Comparison of ENCODE assay signal across 29 mouse cellular contexts in the genomic region with DNA sequence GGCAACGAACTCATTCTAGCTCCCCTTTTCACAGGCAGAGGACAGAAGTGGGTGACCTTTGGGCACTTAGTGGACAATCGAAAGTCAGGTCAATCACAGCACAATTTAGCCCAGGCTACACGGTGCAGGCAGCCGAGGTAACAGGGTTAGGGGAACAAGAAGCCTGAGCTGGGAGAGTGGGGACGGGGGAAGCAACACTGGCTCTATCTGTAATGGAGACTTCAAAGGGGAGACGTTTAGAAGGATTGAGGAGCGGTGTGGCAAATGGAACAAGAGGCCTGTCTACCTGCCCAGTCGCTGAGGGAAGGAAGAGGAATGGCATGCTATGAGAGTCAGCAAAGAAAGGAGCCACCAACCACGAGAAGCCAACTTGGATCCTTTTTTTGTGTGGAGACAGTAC. TPM values are rescaled to one million over a fixed set of nuclear protein-coding genes. Genes with fewer than 3 reads are reported as not detected.
DNase-seq lines count a peak whose midpoint lies in the region; ATAC-seq and TF ChIP-seq lines count a peak whose summit lies in the region.
"Had no signal": no experiment of that assay in that cellular context is flagged by ENCODE, and none has a peak within 500 bp of the region (broad histone marks: within the 10 kb centered on the region; RNA-seq: fewer than 3 reads in every experiment).

No protein-coding gene starts in this region.

- H3K4me2 ChIP-seq in hindbrain, postnatal 0 days (ENCODE audit: low read depth, low read length), result no peak overlapping the region
- no peak overlapping the region for H3K4me2 ChIP-seq in hindbrain, embryonic 14.5 days (replicated peaks)
- no peak overlapping the region for H3K4me2 ChIP-seq in liver, embryonic 13.5 days
- H3K4me2 ChIP-seq in liver, embryonic 11.5 days, result no peak overlapping the region
- H3K4me2 ChIP-seq in lung, postnatal 0 days (replicated peaks; ENCODE audit: low read depth, low read length), result no peak overlapping the region
- H3K4me2 ChIP-seq: embryonic facial prominence, embryonic 15.5 days; heart, embryonic 11.5 days; midbrain, embryonic 15.5 days; neural tube, embryonic 15.5 days had no signal

- WGBS in hindbrain, postnatal 0 days, result 75% methylated on average over 9 of the region's 9 CpGs
- 72% methylated on average over 9 of the region's 9 CpGs for WGBS in hindbrain, embryonic 14.5 days
- 77% methylated on average over 9 of the region's 9 CpGs for WGBS in liver, embryonic 13.5 days (ENCODE audit: insufficient replicate concordance)
- WGBS in liver, embryonic 11.5 days, result 83% methylated on average over 9 of the region's 9 CpGs
- WGBS in olfactory bulb, adult 2 months, result 64% methylated on average over 9 of the region's 9 CpGs
- WGBS in lung, postnatal 0 days, result 83% methylated on average over 9 of the region's 9 CpGs

- ATAC-seq in frontal cortex, adult (ENCODE audit: low TSS enrichment), result peak; percentile 7; the same call in 1 of the 2 replicates
- ATAC-seq in hindbrain, postnatal 0 days, result no peak
- ATAC-seq in hindbrain, embryonic 14.5 days (ENCODE audit: low FRiP score), result no peak
- ATAC-seq in liver, embryonic 13.5 days (ENCODE audit: low read depth), result no peak
- ATAC-seq in liver, embryonic 11.5 days (replicated peaks; ENCODE audit: low FRiP score), result no peak
- ATAC-seq in lung, postnatal 0 days, result no peak
- ATAC-seq: activated CD4-positive, CD25-positive, alpha-beta regulatory T cell, adult 4 months; intestine, embryonic 16.5 days; midbrain, embryonic 15.5 days had no signal

- peak overlapping the region; percentile 15; the same call in 1 of the 2 replicates for H3K27ac ChIP-seq in hindbrain, postnatal 0 days
- no peak overlapping the region for H3K27ac ChIP-seq in hindbrain, embryonic 14.5 days
- H3K27ac ChIP-seq in liver, embryonic 13.5 days, result peak overlapping the region; percentile 37
- H3K27ac ChIP-seq in liver, embryonic 11.5 days (ENCODE audit: low read depth, low read length), result no peak overlapping the region
- H3K27ac ChIP-seq in olfactory bulb, adult 2 months (ENCODE audit: insufficient read depth, low read depth, low read length), result peak overlapping the region; percentile 78
- H3K27ac ChIP-seq in lung, postnatal 0 days (ENCODE audit: low read length), result no peak overlapping the region
- H3K27ac ChIP-seq: embryonic facial prominence, embryonic 10.5 days; embryonic facial prominence, embryonic 15.5 days; midbrain, embryonic 10.5 days; midbrain, embryonic 15.5 days; neural tube, embryonic 15.5 days had no signal

- no peaks in the 10 kb centered on the region for H3K9me3 ChIP-seq in hindbrain, postnatal 0 days (ENCODE audit: low read length)
- H3K9me3 ChIP-seq in hindbrain, embryonic 14.5 days (ENCODE audit: control insufficient read depth, low read length), result no peaks in the 10 kb centered on the region
- H3K9me3 ChIP-seq in liver, embryonic 13.5 days (replicated peaks), result no peaks in the 10 kb centered on the region
- no peaks in the 10 kb centered on the region for H3K9me3 ChIP-seq in liver, embryonic 11.5 days (ENCODE audit: control insufficient read depth, low read length)
- H3K9me3 ChIP-seq in lung, postnatal 0 days (ENCODE audit: low read length), result no peaks in the 10 kb centered on the region
- H3K9me3 ChIP-seq: embryonic facial prominence, embryonic 10.5 days; embryonic facial prominence, embryonic 15.5 days; midbrain, embryonic 10.5 days; midbrain, embryonic 15.5 days; neural tube, embryonic 15.5 days had no signal

- no peak for DNase-seq in frontal cortex, postnatal 10 days (ENCODE audit: low spot score in 2 of 2)
- DNase-seq in hindbrain, postnatal 0 days (ENCODE audit: low spot score), result no peak
- DNase-seq in hindbrain, embryonic 14.5 days (ENCODE audit: low spot score), result no peak
- no peak for DNase-seq in liver, embryonic 13.5 days
- no peak for DNase-seq in liver, embryonic 11.5 days (ENCODE audit: low spot score)
- no peak for DNase-seq in lung, postnatal 0 days (ENCODE audit: low spot score)
- DNase-seq: adrenal gland, adult 2 months; adrenal gland, postnatal 36 days; B cell, adult 2 months; cerebellum, adult 2 months; cerebellum, postnatal 14 days; gastrocnemius, postnatal 10 days; kidney, adult 9 months; kidney, postnatal 10 days; left cerebral cortex, postnatal 4 days; lung, adult 18-20 months; lung, postnatal 14 days; right cerebral cortex, postnatal 25 days; thymus, postnatal 14 days had no signal

- H3K4me3 ChIP-seq in hindbrain, postnatal 0 days (ENCODE audit: low read length), result no peak overlapping the region
- no peak overlapping the region for H3K4me3 ChIP-seq in hindbrain, embryonic 14.5 days (replicated peaks; ENCODE audit: low read length)
- H3K4me3 ChIP-seq in liver, embryonic 13.5 days (replicated peaks), result no peak overlapping the region
- H3K4me3 ChIP-seq in liver, embryonic 11.5 days (ENCODE audit: low read depth, low read length), result no peak overlapping the region
- H3K4me3 ChIP-seq in olfactory bulb, adult 2 months (ENCODE audit: insufficient read depth, low read depth, low read length), result no peak overlapping the region
- no peak overlapping the region for H3K4me3 ChIP-seq in lung, postnatal 0 days (ENCODE audit: low read depth, low read length)
- H3K4me3 ChIP-seq: embryonic facial prominence, embryonic 10.5 days; embryonic facial prominence, embryonic 15.5 days; midbrain, embryonic 10.5 days; midbrain, embryonic 15.5 days; neural tube, embryonic 15.5 days had no signal

- H3K27me3 ChIP-seq in hindbrain, postnatal 0 days (ENCODE audit: insufficient read depth, low read length), result no peaks in the 10 kb centered on the region
- no peaks in the 10 kb centered on the region for H3K27me3 ChIP-seq in hindbrain, embryonic 14.5 days (ENCODE audit: control insufficient read depth, insufficient read depth, low read length)
- no peaks in the 10 kb centered on the region for H3K27me3 ChIP-seq in liver, embryonic 13.5 days
- no peaks in the 10 kb centered on the region for H3K27me3 ChIP-seq in liver, embryonic 11.5 days (replicated peaks; ENCODE audit: control insufficient read depth, insufficient read depth, low read length)
- H3K27me3 ChIP-seq in lung, postnatal 0 days (replicated peaks; ENCODE audit: insufficient read depth, low read length), result no peaks in the 10 kb centered on the region
- H3K27me3 ChIP-seq: embryonic facial prominence, embryonic 15.5 days; midbrain, embryonic 15.5 days; neural tube, embryonic 15.5 days had no signal

- no peak for TF ChIP-seq CTCF in hindbrain, postnatal 0 days (IDR thresholded peaks at IDR 0.05; ENCODE audit: low read depth)
- no peak for TF ChIP-seq CTCF in olfactory bulb, adult 2 months (IDR thresholded peaks at IDR 0.05; ENCODE audit: insufficient read depth, low read depth, low read length)
- no peak for TF ChIP-seq CTCF in lung, postnatal 0 days (IDR thresholded peaks at IDR 0.05)

- no peak for TF ChIP-seq EP300 in lung, postnatal 0 days (IDR thresholded peaks at IDR 0.05)

- no peaks in the 10 kb centered on the region for H3K36me3 ChIP-seq in hindbrain, postnatal 0 days (ENCODE audit: insufficient read depth, low read length)
- no peaks in the 10 kb centered on the region for H3K36me3 ChIP-seq in hindbrain, embryonic 14.5 days (replicated peaks; ENCODE audit: control insufficient read depth, insufficient read depth)
- no peaks in the 10 kb centered on the region; the same call in 1 of the 2 replicates for H3K36me3 ChIP-seq in liver, embryonic 13.5 days
- H3K36me3 ChIP-seq in liver, embryonic 11.5 days (ENCODE audit: control insufficient read depth, insufficient read depth, low read length), result peaks cover 7% of the 10 kb centered on the region; the same call in 1 of the 2 replicates
- H3K36me3 ChIP-seq in lung, postnatal 0 days (ENCODE audit: insufficient read depth, low read length), result no peaks in the 10 kb centered on the region
- H3K36me3 ChIP-seq: embryonic facial prominence, embryonic 10.5 days; embryonic facial prominence, embryonic 15.5 days; midbrain, embryonic 15.5 days; neural tube, embryonic 15.5 days had no signal

- H3K4me1 ChIP-seq in hindbrain, postnatal 0 days (ENCODE audit: insufficient read depth, low read length), result peaks cover 3% of the 10 kb centered on the region; the same call in 1 of the 2 replicates
- H3K4me1 ChIP-seq in hindbrain, embryonic 14.5 days (replicated peaks; ENCODE audit: control insufficient read depth, insufficient read depth, low read length), result peaks cover 28% of the 10 kb centered on the region
- peaks cover 80% of the 10 kb centered on the region for H3K4me1 ChIP-seq in liver, embryonic 13.5 days (replicated peaks)
- H3K4me1 ChIP-seq in liver, embryonic 11.5 days (replicated peaks; ENCODE audit: control insufficient read depth, insufficient read depth, low read length), result peaks cover 52% of the 10 kb centered on the region
- peaks cover 24% of the 10 kb centered on the region for H3K4me1 ChIP-seq in olfactory bulb, adult 2 months (ENCODE audit: control insufficient read depth, insufficient read depth, low read length)
- peaks cover 3% of the 10 kb centered on the region; the same call in 1 of the 2 replicates for H3K4me1 ChIP-seq in lung, postnatal 0 days (ENCODE audit: insufficient read depth, low read depth, low read length)

- no peak for TF ChIP-seq POLR2A in olfactory bulb, adult 2 months (IDR thresholded peaks at IDR 0.05; ENCODE audit: insufficient read depth, low read depth, low read length)

- H3K9ac ChIP-seq in hindbrain, postnatal 0 days (replicated peaks; ENCODE audit: low read length), result no peak overlapping the region
- H3K9ac ChIP-seq in hindbrain, embryonic 14.5 days, result no peak overlapping the region
- peak overlapping the region; percentile 7; the same call in 1 of the 2 replicates for H3K9ac ChIP-seq in liver, embryonic 13.5 days
- no peak overlapping the region for H3K9ac ChIP-seq in liver, embryonic 11.5 days (ENCODE audit: low read depth, low read length)
- H3K9ac ChIP-seq in lung, postnatal 0 days (replicated peaks; ENCODE audit: low read depth), result no peak overlapping the region
- H3K9ac ChIP-seq: embryonic facial prominence, embryonic 15.5 days; midbrain, embryonic 15.5 days; neural tube, embryonic 15.5 days had no signal

RNA-seq across cellular contexts. Expression of a gene that starts 57.0 kb away (rescaled TPM):
- total RNA-seq in hindbrain, postnatal 0 days (2014; rRNA removed), result 47.7 and 52.0 TPM in 2 replicates
- 21.4 and 21.9 TPM in 2 replicates for polyA plus RNA-seq in hindbrain, postnatal 0 days (2015; fragmentation: Nextera tagmentation; extraction: Ambion mirVana)
- 38.8 and 41.9 TPM in 2 replicates for polyA plus RNA-seq in hindbrain, embryonic 14.5 days (2014; fragmentation: Nextera tagmentation; extraction: Ambion mirVana)
- 10.1 and 14.1 TPM in 2 replicates for polyA plus RNA-seq in liver, embryonic 13.5 days (2015; fragmentation: Nextera tagmentation; extraction: Ambion mirVana)
- polyA plus RNA-seq in liver, embryonic 11.5 days (2014; fragmentation: Nextera tagmentation; extraction: Ambion mirVana), result 32.8 and 33.2 TPM in 2 replicates
- 125 and 1,127 TPM in 2 replicates for polyA plus RNA-seq in olfactory bulb, adult 2 months (2012; ENCODE audit: insufficient read depth, insufficient read length, low replicate concordance, missing spikeins)
- 36.4 and 44.9 TPM in 2 replicates for polyA plus RNA-seq in lung, postnatal 0 days (2015; fragmentation: Nextera tagmentation; extraction: Ambion mirVana)

Comparison
In these comparisons a context has a peak if more than half of its experiments do, and no peak if none do; other contexts are left out.
1. H3K27ac ChIP-seq: peak in hindbrain, postnatal 0 days (single experiment), liver, embryonic 13.5 days (single experiment) and olfactory bulb, adult 2 months (single experiment); none in hindbrain, embryonic 14.5 days (single experiment), liver, embryonic 11.5 days (single experiment) and lung, postnatal 0 days (single experiment).